Mouse (Mus musculus): ENCODE measurements around the gene Adcy1.

The Adcy1 gene

GRCm38 (mm10) chr11:7063001-7063584 lies at the start of gene Adcy1:
Adcy1 (plus strand) TSS chr11:7063489.
- peak; percentile 70 to 88 for DNase-seq

- DNase-seq, result peak; percentile 39 to 58
Measured at GRCm38 (mm10) chr11:7016907-7017306, 46.4 kb upstream of the Adcy1 start.

GRCm38 (mm10) chr11:7018078-7018477 lies 45.2 kb upstream of the Adcy1 start:
- no peak for DNase-seq

- DNase-seq, result no peak
Measured at GRCm38 (mm10) chr11:7019006-7019525, 44.2 kb upstream of the Adcy1 start.

GRCm38 (mm10) chr11:7033063-7033462 lies 30.2 kb upstream of the Adcy1 start:
- DNase-seq, result no peak

- DNase-seq, result peak in 1 of 2 experiments; percentile 22
Measured at GRCm38 (mm10) chr11:7039722-7040121, 23.6 kb upstream of the Adcy1 start.

GRCm38 (mm10) chr11:7040801-7041200 lies 22.5 kb upstream of the Adcy1 start:
- no peak for DNase-seq

GRCm38 (mm10) chr11:7047176-7047575 lies 16.1 kb upstream of the Adcy1 start:
- DNase-seq, result peak; percentile 71 to 76

GRCm38 (mm10) chr11:7047584-7047983 lies 15.7 kb upstream of the Adcy1 start:
- peak in 1 of 2 experiments; percentile 45 for DNase-seq

- no peak for DNase-seq
Measured at GRCm38 (mm10) chr11:7053710-7054109, 9.6 kb upstream of the Adcy1 start.

- DNase-seq, result peak; percentile 25 to 57
Measured at GRCm38 (mm10) chr11:7054662-7055265, 8.5 kb upstream of the Adcy1 start.

GRCm38 (mm10) chr11:7055455-7056017 lies 7.8 kb upstream of the Adcy1 start:
- peak; percentile 98 for DNase-seq

- peak; percentile 68 to 72 for DNase-seq
Measured at GRCm38 (mm10) chr11:7056121-7056520, 7.2 kb upstream of the Adcy1 start.

- DNase-seq, result peak in 1 of 2 experiments; percentile 20
Measured at GRCm38 (mm10) chr11:7057781-7058180, 5.5 kb upstream of the Adcy1 start.

GRCm38 (mm10) chr11:7061961-7062360 lies 1.3 kb upstream of the Adcy1 start:
- peak; percentile 66 to 74 for DNase-seq

- DNase-seq, result peak in 1 of 2 experiments; percentile 58
Measured at GRCm38 (mm10) chr11:7062566-7062965, 723 bp upstream of the Adcy1 start.

- DNase-seq, result peak; percentile 57 to 70
Measured at GRCm38 (mm10) chr11:7063681-7064267, 485 bp downstream of the Adcy1 start.

- peak; percentile 68 to 76 for DNase-seq
Measured at GRCm38 (mm10) chr11:7064484-7065185, 1.3 kb downstream of the Adcy1 start.

GRCm38 (mm10) chr11:7065388-7065787 lies 2.1 kb downstream of the Adcy1 start:
- peak in 1 of 2 experiments; percentile 52 for DNase-seq

GRCm38 (mm10) chr11:7065876-7066275 lies 2.6 kb downstream of the Adcy1 start:
- DNase-seq, result peak in 1 of 2 experiments; percentile 42

GRCm38 (mm10) chr11:7067263-7067662 lies 4.0 kb downstream of the Adcy1 start:
- DNase-seq, result peak in 1 of 2 experiments; percentile 49

GRCm38 (mm10) chr11:7068479-7069235 lies 5.4 kb downstream of the Adcy1 start:
- DNase-seq, result peak in 1 of 2 experiments; percentile 39
